Mouse (Mus musculus): Measurements from ENCODE around the gene Tet1.

Gene Tet1

GRCm38 (mm10) chr10:62891025-62891424 is 17.8 kb downstream of the Tet1 start:
- no peak for DNase-seq

- peak; percentile 84 for DNase-seq
Measured at GRCm38 (mm10) chr10:62886799-62887591, 21.8 kb downstream of the Tet1 start.

GRCm38 (mm10) chr10:62885969-62886798 is 22.6 kb downstream of the Tet1 start:
- DNase-seq = peak; percentile 19

- DNase-seq = no peak
Measured at GRCm38 (mm10) chr10:62885460-62885859, 23.3 kb downstream of the Tet1 start.

- DNase-seq = no peak
Measured at GRCm38 (mm10) chr10:62884517-62884916, 24.3 kb downstream of the Tet1 start.

- peak; percentile 30 for DNase-seq
Measured at GRCm38 (mm10) chr10:62883933-62884372, 24.8 kb downstream of the Tet1 start.

- DNase-seq = peak; percentile 18
Measured at GRCm38 (mm10) chr10:62881211-62881610, 27.6 kb downstream of the Tet1 start.

GRCm38 (mm10) chr10:62878056-62878455 is 30.7 kb downstream of the Tet1 start:
- DNase-seq = no peak

- DNase-seq = no peak
Measured at GRCm38 (mm10) chr10:62875565-62875964, 33.2 kb downstream of the Tet1 start.

GRCm38 (mm10) chr10:62874828-62875227 is 34.0 kb downstream of the Tet1 start:
- no peak for DNase-seq

GRCm38 (mm10) chr10:62866035-62866791 is 42.6 kb downstream of the Tet1 start:
- DNase-seq = peak; percentile 31

- DNase-seq = peak; percentile 83
Measured at GRCm38 (mm10) chr10:62865167-62866034, 43.4 kb downstream of the Tet1 start.

- DNase-seq = no peak
Measured at GRCm38 (mm10) chr10:62863563-62863962, 45.2 kb downstream of the Tet1 start.

- no peak for DNase-seq
Measured at GRCm38 (mm10) chr10:62862435-62862834, 46.4 kb downstream of the Tet1 start.

- no peak for DNase-seq
Measured at GRCm38 (mm10) chr10:62858967-62859366, 49.8 kb downstream of the Tet1 start.

GRCm38 (mm10) chr10:62856690-62857290 is 52.0 kb downstream of the Tet1 start:
- no peak for DNase-seq

- DNase-seq = peak; percentile 38
Measured at GRCm38 (mm10) chr10:62854992-62855391, 53.8 kb downstream of the Tet1 start.

- no peak for DNase-seq
Measured at GRCm38 (mm10) chr10:62854581-62854980, 54.2 kb downstream of the Tet1 start.

GRCm38 (mm10) chr10:62851578-62851977 is 57.2 kb downstream of the Tet1 start:
- no peak for DNase-seq

- no peak for DNase-seq
Measured at GRCm38 (mm10) chr10:62851025-62851424, 57.8 kb downstream of the Tet1 start.

- no peak for DNase-seq
Measured at GRCm38 (mm10) chr10:62848783-62849182, 60.0 kb downstream of the Tet1 start.
